Mouse (Mus musculus) testis, postnatal 10 days (tissue): ENCODE results near the gene Hnf4a.
"Not testable (repeated sequence)": the region's sequence is repeated elsewhere in the genome, so short reads cannot be mapped to it uniquely, and the experiment has no call there.

Experiments
- DNase-seq: peaks from one replicate; pipeline ENCODE4 v3.0.0; 2021; ENCODE audit warnings: low spot score

The Hnf4a gene

DNA sequence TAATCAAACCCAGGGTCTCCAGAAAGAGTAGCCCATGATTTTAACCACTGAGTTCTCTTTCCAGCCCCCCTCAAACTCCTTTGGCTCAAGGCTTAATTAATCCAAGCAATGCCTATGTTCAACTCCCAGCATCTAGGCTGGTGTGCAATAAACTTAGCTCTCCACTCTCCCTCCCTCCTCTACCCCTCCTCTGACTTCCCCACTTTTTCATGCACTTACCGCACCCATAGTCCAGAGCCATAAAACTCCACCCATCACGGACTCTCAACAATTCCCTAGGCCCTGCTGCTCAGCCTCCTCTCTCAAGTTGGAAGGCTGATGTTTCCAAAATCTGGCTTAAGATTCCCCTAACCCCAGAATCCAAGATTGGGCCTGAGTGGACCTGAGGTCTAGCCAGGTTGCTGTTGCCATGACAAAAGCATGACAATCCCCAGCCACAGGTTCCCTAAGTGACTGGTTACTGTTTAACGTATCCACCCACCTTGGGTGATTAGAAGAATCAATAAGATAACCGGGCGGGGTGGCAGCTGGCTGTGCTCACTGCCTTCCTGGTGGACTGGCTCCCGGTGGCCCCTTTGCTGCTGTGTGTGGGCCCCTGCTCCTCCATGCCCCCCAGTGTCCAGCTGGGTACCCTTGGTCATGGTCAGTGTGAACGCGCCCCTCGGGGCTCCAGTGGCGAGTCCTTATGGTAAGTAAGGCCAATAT, at the start of gene Hnf4a:
TSS of gene Hnf4a (plus strand) at position 509 of the 705 bp plus-strand sequence.
- no peak for DNase-seq

DNA sequence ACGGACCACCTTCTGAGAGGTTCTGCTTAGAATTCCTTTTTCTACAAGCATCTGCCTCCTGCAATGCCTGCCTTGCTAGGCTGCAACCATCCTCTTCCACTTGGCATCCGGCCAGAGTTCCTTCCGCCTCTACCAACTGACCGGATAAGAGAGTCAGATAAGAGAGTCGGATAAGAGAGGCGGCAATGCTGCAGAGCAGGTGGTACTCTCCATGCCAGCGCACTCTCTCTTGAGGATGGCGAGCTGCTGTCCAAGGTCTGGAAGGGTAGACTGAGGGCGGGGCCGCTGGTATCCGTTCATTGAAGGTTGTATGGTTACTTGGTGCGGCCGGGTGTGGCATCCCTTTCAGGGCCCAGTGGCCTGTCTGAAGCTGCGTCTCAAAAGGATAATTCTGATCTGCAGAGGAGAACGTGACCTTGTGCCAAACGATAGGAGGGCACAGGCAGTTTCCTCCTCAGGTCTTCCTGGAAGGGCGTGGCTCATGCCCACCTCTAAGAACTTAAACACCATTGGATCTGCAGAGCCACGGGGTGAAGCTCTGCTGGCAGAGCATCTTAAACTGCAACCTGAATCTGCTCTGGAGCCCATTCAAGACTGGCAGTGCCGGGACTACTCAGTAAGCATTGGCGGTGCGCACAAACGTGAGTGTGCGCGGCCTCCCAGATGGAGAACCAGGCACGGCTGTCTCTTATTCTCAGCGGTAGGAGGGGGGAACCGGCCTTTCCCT, 47.9 kb upstream of the Hnf4a start:
- DNase-seq: no peak

DNA sequence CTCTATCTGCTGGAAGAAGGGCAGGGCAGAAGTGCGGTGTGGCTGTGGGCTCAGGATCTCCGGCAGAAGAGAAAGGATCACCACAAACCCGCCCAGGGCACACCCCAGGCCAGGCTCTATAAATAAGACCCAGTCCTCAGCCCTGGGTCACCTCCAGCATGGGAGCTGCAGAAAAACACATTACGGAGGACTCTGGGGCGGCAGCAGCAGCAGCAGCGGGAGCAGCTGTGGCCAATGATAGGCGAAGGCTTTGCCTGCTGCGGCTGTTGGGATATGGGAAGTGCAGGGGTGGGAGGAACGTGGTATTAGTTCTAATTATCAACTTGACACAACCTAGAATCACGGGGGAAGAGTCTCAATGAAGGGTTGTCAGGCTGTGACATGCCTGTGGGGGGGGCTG, 47.2 kb upstream of the Hnf4a start:
- no peak for DNase-seq

DNA sequence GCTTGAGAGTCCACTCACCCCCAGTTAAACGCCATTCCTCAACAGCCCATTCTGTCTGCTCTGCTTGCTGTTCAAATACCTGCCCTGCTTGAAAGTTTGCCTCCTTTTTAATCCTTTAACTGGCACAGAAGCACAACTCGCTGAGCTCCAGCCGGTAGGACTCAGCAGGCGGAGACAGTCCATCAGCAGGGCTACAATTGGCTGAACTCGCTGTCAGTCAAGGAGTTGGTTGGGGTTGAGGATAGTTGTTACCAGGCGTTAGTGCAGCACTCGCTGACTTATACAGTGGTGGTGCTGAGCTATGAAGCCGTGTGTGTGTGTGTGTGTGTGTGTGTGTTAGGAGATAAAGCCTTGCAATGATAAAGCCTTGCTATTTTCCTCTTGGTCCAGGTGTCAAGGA, 46.0 kb upstream of the Hnf4a start:
- no peak for DNase-seq

DNA sequence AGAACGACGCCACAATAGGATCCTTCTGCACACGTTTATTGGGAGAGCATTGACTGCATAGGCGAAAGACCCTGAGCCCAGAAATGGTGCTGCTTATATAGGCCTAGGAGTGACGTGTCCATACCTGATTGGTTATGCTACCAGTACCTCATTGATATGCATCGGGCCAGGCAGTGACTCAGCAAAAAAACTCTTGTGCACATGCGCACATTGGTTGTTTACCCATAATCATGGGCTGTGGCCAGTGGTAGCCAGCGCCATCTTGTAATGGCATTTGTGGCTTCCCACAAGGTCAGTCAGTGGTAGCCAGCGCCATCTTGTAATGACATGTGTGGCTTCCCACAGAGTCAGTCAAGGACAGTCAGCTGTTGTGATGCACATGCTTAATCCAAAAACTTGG, 45.3 kb upstream of the Hnf4a start:
- DNase-seq: not testable (repeated sequence)

DNA sequence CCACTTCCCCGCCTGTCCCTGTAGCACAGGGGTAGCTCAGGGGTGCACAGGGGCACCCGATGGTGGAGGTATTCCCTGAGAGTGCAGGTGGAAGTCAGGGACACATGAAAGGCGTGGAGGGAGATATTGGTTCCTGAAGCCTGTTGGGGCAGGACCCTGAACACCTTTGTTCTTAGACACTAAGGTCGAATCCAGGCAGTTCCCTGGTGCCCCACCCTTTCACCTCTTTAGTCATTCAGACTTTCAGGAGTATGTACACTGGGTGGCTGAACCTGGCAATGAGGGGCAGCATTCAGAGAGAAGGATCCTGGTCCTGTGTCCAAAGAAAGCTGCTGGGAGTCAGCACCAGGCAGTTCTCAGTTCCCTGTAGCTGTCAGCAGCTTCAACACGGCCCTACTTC, 44.2 kb upstream of the Hnf4a start:
- no peak for DNase-seq

DNA sequence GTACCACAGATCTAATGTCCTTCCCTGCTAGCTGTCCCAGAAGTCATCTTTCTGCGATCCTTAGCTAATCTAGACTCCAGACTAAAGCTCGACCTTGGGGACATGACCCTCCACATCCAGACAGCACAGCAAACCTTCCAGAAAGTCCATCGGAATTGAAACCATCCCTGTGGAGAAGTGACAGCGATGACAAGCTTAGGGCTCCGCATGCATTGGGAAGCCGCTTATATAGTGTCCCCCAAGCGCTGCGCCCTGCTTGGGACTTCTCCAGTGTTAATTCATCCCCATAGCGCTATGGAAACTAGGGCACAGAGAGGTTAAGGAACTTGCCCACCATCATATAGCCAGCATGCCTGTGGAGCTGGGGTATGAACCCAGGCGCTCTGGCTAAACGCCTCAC, 43.8 kb upstream of the Hnf4a start:
- DNase-seq: no peak

DNA sequence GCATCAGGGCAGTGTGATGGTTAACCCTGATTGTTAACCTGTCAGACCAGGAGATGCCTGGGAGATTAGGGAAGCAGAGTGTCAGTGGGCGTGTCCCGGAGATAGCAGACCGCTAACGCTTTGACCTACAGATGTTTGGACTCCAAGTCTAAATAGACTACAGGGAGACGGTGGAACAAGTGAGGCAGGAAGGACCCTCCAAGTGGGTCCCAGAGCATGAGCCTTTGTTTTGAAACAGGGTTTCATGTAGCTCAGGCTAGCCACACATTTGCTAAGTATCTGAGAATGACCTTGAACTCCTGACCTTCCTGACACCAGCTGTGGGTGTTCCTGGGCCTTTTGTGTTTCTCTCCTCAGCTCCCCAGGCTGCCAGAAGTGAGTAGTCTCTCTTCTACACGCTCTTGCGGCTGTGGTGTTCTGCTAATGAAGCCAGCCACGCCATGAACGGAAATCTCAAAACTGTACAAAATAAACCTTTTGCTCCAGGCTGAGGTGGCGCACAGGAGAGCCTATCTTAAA, 43.3 kb upstream of the Hnf4a start:
- DNase-seq: no peak

DNA sequence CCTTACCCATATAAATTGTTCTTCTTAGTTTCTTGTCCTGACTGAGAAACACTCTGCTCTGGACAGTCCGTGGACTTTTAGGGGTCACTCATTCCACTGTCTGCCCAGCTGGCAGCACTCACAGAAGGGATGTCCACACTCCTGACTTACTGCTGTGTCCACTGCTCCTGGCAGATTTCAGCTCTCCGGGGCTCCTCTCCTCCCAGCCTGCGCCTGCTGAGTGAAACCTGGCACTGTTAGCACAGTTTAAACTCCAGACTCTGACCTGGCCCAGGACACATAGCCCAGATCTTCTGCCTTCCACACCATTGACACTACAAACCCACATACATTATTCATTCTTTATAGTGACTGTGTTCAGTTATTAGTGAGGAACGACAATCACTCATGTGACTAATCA, 42.6 kb upstream of the Hnf4a start:
- no peak for DNase-seq

DNA sequence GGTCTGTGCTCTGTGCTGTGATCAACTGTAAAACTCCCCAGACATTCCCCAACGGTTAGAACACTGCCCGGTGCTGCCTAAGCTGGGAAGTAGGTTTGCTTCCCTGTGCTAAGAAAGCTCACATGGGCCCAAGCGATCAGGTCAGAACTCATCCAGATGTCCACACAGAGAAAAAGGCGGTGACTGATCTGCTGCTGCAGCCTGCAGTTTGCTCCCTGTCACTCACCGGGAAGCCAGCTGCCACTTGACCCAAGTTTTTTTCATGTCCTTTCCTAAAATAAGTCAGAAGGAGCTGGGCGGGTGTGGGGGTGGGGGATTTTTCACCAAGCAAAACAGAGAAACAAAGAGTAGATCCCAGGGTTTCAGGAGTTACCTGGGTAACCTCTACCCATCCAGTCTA, 42.0 kb upstream of the Hnf4a start:
- DNase-seq: no peak

DNA sequence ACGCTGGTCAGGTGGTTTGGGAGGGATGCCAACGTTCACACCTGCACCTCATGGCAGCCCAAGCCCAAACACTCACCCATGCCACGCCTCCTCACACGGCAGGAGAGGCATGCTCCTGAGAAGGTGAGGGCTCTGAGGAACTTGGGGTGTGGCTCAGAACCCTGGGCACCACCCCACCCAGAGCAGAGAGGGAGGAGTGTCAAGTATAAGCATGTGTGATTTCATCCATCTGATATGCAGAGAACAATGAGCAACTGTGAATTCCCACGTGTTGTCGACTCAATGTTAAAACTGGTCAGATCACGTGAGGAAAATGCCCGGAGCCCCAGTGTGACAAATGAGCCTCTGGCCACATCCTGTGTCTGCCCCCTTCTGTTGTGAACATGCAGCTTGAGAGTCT, 39.8 kb upstream of the Hnf4a start:
- no peak for DNase-seq

DNA sequence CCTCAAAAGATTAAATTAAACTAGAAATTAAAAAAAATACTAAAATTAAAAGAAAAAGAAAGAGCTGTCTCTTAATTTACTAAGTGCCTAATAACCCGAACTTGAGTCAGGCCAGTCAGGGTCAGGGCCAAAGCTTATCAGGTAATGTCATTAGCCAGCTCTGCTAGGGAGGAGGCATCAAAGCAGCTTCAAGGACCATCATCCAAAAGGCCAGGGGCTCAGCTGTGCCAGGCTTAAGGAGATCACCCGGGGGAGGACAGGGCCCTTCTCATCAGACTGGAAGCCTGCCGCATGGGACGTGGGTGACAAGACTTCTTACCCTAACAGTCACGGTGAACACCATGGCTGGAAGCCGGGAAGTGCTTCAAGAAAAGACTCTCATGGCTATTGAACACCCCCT, 39.0 kb upstream of the Hnf4a start:
- no peak for DNase-seq

DNA sequence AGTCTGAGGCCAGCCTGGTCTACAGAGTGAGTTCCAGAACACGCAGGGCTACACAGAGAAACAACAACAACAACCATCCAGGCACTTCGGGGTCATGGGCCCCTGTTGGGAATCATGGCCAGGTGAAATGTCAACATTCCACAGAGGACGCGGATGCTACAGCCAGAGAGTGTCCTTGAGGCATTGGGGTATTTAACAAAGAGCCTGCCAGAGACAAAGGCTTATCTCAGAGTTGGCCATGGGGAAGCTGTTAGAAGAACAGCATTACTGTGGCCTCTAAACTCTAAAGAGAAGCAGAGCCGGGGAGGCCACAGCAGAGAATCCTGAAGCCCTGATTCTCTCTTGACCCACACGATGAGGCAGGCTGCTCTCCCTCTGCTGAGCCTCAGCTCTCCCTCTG, 37.7 kb upstream of the Hnf4a start:
- no peak for DNase-seq

DNA sequence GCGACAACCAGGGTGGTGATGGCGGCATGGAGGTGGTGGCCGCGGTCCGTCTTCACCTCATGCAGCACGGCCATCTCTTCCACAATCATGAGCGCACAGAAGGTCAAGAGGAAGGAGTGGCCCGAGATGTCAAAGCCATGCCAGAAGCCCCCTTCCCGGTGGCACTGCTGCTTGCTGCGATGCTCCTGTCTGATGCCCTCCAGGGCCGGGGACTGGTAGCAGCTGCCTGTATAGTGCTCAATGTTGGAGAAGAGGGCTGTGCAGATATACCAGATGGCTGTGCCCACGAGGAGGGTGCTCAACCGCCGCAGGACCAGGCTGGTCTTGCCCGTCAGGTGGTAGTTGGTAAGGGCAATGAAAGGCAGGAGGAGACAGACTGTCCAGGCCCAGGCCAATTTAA, 36.9 kb upstream of the Hnf4a start:
- DNase-seq: no peak

DNA sequence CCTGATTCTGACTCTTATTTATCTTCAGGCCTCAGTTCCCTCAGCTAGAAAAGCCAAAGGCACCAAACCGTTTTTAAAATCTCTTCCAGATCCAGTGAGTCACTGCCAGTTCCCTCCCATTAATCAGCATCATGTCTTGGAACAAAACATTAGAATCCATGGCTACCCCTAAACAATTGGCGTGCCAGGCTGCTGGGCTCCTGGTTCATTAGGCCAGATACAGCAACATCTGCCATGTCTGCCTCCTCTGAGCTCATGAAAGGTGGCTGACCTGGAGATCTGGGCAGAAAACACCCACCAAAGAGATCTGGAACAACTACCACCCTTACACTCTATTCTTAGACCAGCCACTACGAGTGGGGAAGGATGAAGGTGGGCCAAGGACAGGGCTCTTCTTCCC, 35.5 kb upstream of the Hnf4a start:
- peak; percentile 34 for DNase-seq

DNA sequence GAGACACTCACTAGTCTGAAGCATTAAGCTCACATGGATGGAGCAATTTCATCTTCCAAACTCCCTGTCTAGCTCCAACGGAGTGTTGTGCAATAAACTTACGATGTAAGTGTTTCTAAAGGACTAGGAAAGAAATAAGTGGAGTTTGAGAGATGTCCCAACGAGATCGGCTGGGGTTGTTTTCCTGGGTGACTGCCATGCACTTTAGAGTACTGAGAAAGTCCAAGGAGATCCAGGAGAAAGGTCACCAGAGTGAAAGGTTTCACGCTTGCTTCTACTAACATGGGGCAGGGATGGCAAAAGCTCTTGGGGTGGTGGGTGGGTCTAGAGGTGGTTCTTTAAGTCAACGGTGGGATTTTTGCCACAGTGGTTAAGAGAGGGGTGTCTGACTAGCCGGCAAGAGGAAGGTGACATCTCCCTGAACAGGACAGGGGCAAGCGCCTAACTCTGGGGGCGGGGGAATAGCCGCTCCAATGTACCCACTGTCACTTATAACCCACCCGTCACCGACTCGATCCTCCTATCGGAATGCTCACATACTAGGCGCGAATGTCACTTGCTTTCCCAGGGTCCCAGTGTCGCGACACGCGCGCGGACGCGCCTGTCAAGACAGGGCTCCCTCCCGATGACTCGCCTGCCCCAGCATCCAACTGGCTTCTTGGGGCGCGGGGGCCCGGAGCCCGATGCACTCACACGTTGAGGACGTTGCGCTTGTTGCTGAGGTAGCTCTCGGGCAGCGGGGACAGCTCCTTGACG, 34.7 kb upstream of the Hnf4a start:
- DNase-seq: no peak

DNA sequence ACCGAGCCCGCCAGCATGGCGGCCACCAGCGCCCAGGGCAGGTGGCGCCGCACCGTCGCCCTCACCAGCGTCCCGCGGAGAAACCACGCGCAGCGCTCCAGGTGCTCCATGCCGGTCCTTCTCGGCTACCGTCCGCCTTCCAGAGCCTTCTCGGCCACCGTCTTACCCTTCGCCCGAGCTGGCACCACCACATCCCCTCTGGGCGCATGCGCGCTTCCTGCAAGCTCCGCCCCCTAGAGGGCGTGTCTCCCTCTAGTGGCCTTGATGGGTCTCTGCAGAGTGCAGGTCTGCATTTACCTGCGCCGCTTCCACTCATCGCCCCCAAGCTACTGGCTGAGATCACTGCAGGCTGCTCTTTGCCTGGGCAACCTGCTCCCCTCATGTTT, 34.1 kb upstream of the Hnf4a start, which contains the start of gene Fitm2:
TSS of gene Fitm2 (minus strand) at position 164 of the 386 bp plus-strand sequence.
- peak; percentile 97 for DNase-seq

DNA sequence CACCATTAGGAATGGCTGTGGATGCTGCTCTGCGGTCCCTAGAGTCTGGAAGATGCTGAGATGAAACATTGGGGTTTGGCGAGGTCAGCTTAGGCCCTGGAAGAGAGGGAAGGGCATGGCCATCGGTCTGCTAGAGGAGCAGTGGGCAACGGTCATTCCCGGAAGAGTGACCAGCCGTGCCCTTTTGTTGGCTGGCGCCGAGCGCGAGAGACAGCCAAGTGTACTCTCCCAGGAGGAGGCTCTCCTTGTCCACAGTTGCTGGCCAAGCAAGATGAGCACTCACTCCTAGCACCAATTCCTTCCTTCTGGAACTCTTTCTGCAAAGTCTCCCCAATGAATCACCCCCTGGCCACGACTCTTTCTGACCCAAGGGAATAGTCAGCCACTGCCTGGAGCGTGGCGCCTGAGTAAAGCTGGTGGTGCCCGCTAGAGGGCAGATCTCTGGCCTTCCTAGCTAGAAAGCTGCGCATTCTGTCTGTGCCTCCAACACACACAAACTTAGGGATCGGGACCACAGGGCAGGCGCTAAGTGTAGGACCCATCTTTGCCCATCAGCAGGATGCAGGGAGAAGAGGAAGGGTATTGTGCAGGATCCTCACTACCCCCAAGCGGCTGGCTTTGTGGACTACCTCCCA, 26.3 kb upstream of the Hnf4a start:
- no peak for DNase-seq

DNA sequence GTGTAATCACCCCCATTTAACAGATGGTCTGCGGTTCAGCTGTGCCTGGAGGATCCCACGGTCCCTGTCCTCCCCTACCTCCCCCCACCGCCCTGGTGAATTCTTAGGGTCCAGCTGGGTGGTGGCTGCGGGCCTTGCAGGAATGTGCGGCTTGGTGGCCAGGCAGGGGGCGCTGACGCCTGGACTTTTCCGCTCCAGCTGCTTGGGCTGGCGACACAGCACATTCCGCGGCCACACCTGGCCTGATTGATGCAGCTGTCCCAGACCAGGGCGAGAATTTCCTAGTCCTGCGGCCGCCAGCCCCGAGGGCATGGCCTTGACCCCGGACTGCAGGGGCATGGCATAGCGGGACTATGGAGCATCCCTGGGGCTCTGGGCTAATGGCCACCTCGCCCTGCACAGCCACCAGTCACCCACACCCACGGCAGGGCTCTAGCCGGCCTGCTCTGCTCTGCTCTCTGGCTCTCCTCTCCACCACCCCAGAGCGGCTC, 25.0 kb upstream of the Hnf4a start:
- no peak for DNase-seq

DNA sequence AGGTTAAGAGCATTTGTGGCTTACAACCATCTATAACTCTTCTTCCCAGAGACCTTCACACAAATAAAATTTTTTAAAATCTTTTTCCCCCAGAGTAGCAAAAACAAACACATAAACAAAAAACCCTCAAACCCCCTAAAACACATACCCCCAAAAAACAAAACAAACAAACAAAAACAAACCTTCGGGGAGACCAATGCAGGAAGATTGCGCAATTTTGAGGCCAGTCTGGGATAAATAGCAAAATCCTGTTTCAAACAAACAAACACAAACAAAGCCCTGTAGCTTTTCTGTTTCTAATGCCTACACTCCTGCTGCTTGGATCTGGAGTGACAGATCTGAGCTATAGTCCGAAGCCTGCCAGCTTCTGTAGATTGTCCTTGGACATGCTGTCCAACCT, 19.2 kb upstream of the Hnf4a start:
- no peak for DNase-seq

DNA sequence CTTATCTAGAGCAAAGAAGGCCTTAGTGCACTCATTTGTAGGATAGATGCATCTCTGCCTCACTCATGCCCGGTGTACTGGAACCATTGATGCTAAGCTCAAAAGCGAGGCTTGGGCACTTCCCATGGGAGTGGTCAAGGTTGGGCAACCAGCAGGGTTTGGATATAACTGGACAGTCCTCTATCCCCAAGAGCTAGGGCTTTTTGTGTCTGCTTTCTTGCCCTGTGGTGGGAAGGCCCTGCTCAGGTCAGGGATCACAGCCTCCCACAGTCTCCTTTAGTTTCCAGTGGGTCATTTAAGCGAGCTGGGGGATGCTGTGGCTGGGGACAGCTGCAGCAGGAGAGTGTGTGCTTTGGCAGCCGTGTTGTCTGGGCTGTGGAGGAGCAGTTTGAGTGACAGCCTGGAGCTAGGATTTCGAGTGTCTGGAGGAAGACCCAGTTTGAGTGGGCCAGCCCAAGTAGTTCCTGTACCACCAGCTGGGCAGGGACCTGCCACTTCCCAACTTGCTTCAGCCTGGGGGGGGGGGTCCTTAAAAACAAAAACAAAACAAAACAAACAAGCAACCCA, 16.8 kb upstream of the Hnf4a start:
- no peak for DNase-seq

DNA sequence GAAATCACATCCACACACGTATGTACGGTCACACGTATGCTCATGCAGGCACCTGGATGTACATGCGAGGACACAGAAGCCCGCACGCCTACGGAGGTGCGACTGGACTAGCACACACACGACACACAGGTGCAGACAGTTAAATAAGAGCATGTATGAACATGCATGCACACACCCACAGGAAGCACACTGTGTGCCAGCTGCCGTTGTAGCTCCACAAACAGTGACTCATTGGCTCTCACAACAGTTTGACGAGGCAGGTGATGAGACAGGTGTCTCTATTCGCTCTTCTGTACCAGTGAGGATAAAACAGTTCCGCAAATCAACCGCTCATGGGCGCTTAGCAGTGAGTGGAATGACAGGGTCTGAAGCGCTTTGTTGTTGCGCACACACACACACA, 16.0 kb upstream of the Hnf4a start:
- DNase-seq: no peak
